Mouse (Mus musculus) CD4-positive naive resting alpha-beta T cell, adult 57 days (primary cell): ENCODE data around the gene Flt3. TPM values are rescaled to one million over a fixed set of nuclear protein-coding genes. Genes with fewer than 3 reads are reported as not detected.

ENCODE experiments used
- total RNA-seq: library from RNA; stranded (reverse); gene quantifications from one replicate; pipeline ENCODE4 v1.2.4, GENCODE M21; 2023

The Flt3 gene
- total RNA-seq, result 0.80 TPM

DNA sequence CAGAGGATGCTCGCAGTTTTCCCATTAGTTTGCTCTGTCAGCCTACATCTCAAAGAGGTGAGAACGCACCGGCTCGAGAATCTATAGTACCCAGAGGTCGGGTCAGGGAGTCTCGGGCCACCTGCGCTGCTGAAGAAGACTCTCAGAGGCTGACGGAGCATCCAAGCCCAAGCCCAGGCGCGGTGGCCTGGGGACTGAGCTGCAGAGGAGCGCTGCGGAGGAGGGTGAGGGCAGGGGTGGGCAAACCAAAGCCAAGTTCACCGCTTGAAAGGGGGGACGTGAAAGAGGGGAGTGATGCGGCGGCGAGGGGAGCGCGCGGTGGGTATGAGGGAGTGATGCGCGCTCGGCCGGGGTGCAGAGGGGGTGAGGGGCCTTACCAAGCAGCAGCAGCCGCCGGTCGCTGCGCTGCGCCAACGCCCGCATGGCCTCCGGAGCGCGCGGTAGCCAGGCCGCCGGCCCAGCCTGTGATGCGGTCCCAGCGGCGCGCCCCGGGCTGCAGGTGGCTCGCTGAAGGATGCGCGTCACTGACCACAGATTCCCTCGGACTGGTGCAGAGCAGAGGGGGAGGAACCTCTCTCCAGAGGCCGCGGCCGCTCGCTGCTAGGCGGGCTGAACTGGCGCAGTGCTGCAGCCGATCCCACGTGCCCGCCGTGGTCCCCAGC lies at the start of gene Flt3:
Gene Flt3 (minus strand): TSS at position 647 of the 662 bp plus-strand sequence.

DNA sequence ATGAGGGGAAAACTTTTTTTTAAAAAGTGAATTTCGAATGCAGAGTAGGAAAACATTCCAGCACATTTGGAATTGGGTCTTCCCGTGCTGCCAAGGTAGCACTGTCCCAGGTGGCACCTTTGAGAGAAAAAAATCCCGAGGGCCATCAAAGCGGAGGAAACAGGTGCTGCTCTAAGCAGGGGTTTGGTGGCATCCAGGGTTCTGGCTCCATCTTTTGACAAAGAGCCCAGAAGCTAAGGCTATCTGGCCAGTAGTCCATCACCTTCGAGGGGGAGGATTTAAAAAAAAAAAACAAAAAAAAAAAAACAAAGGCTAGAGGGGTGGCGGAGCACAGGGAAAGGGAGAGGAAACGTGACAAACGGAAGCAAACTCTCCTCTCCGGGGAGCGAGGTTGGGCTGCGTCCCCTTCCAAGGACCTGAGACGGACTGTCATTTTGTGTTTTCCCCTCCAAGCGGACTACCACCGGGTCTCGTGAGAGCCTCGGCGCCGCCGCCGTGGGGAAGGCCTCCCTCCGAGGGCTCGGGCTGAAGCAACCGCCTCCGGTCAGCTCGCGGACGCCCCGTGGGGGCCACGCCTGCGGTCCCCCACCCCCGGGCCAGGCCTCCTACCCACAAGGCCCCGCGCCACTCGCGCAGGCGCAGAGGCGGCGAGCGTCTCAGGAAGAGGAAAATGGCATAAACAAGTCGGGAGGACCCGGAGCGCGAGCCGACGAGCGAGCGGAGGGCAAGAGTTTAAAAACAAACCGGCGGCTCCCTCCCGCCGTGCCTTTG lies 29.4 kb upstream of the Flt3 start, which contains the start of gene Pan3:
Gene Pan3 (plus strand): TSS at position 627 of the 771 bp plus-strand sequence.

DNA sequence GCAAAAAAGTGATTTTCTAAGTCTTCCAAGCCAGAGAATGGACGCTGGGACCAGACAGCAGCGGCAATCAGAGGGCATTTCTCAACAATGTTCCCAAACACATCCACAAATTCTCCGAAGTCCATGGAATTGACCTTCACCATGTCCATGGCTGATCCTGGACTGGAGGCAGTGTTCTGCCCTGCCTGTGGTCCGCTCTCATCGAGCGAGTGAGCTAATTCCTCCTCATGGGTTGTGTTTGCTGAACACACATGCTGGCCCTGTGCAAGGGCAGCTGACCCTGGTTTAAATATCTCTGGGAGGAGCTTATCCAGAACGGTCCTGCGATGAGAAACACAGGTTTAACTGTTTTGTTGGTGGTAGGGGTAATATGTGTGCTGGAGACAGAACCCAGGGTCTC lies 78.1 kb downstream of the Flt3 start, which contains the start of gene Urad:
Gene Urad (minus strand): TSS at position 258 of the 400 bp plus-strand sequence.

DNA sequence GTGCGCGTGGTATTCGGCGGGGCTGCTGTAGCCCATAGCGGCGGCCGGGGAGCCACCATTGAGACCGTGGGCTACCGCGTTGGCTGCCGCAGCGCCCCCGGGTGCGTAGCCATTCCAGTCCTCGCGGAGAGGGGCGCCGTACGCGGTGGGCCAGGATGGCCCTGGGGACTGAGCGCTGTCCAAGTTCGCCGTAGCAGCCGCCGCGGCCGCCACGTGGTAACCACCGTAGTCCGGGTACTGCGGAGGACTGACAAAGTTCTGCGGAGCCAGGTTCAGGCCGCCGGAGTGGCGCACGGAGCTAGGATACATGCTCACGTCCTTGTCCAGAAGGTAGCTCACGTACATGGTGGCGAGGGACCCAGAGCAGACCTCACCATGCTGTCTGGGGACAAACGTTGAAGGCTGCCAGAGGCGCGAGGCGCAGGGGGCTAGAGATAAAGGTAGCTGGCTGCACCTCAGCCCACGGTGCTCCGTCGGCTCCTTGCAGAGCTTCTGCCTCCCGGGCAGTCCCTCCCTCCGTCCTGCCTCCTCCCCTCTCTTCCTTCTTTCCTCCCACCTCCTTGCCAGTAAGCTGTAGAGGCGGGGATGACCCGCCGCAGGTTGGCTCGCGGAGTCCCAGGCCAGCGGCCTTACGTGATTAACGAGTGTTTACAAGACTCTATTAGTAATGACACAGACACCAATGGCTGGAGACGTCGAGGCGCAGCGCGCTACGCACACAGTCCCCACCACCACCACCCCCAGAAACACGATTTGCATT lies 93.5 kb downstream of the Flt3 start, which contains the start of gene Cdx2:
Gene Cdx2 (minus strand): TSS at position 633 of the 760 bp plus-strand sequence.

Other genes starting within 250 kb of the Flt3 start
- gene Gsx1, start 211.8 kb downstream of the Flt3 start, total RNA-seq, result not detected
- gene Pdx1, start 130.5 kb downstream of the Flt3 start, total RNA-seq, result not detected
- gene Cdx2, start 93.2 kb downstream of the Flt3 start, total RNA-seq, result not detected
- not detected for gene Urad, start 78.0 kb downstream of the Flt3 start, total RNA-seq
- gene Pan3, start 29.7 kb upstream of the Flt3 start, total RNA-seq, result 364 TPM